Mouse (Mus musculus) heart, postnatal 4 days (tissue): ENCODE results near the gene Iqck. TPM values are rescaled to one million over a fixed set of nuclear protein-coding genes. Genes with fewer than 3 reads are reported as not detected.
A peak's percentile ranks its signal among the peaks of the same experiment; 100 is the strongest.

Source experiments
- DNase-seq: peaks from one replicate; pipeline ENCODE4 v3.0.0; 2021
- total RNA-seq, 2 experiments: library from RNA; stranded (reverse); gene quantifications; 2 replicates each; pipeline ENCODE4 v1.2.3; 2021

Gene Iqck
- total RNA-seq, 2 experiments from 2014 or later: 0.41 to 0.76 TPM

DNA sequence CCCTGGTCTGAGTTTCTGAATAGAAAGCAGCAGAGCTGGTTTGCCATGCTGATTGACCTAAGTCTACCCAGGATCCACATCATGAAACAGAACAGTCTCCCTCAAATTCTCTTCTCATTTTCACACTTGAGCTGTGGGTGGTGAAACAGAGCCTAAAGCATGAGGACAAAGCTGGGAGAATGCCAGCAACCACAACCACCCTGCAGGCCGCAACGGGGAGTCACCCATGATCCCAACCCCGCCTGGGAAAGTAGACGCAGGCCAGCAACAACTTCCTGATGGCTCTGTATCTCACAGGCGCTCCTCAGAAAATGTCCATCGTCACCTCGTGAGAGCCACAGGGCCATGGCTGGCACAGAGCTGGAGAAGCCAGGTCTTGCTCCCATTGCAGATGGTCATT, 4.0 kb upstream of the Iqck start:
- peak; percentile 41 for DNase-seq

GRCm38 (mm10) chr7:118852611-118853010, 2.9 kb upstream of the Iqck start:
- DNase-seq: no peak

DNA sequence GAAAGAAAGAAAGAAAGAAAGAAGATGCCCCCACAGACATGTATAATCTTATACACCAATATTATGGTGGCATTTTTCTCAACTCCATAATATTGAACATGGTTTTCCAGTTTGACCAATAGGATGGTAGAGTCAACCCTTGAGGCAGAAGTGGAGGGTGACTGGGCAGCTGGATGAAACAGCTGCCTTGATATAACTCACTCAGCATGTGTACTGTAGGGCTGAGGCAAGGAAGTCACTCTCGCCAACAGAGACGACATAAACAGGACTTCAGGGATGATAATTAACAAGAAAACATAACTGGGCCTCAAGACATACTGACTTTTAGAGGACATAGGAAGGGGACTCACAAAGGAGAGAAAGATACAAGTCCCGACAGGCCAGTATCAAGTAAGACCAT, 946 bp upstream of the Iqck start:
- DNase-seq: no peak

DNA sequence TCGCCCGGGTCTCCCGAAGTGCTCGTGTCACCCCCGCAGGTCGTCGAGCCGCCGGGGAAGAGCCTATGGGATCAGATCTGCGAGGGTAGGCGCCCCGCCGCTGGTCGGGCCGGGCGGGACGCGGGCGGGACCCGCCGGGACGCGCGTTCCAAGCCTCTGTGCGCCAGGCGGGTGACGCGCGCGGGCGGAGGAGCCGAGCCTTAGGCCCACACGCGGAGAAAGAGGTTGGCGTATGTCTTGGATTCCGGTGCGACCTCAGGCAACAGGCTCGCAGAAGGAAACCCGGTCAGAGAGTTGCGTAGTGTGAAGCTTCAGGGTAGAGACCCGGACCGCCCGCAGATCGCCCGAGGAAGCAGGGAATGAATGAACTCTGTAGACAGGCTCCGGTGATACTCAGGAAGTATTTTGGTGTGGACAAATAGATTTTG, 339 bp downstream of the Iqck start, which contains the start of gene Knop1:
Gene Knop1 (minus strand): TSS at position 378 of the 428 bp plus-strand sequence.
- DNase-seq: no peak

DNA sequence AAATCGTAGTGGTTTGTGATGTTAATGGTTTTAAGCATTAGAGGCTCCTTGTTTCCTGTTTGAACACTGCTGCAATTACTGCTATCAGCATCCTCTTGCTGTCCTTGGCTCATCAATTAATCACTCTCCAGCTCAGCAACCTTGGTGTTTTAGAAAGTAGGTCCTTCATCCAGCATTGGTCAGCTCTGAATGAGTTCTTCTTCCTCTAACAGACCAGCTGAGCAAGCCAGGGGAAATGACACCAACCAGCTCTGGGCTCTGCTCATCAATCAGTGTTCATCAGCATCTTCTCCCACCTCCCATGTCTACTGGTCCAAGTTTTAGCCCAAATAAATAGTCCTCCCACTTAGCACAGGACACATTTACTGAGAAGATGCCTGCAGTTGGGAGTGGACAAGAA, 3.1 kb downstream of the Iqck start:
- no peak for DNase-seq

- no peak for DNase-seq
Measured at GRCm38 (mm10) chr7:118865362-118865761, 9.8 kb downstream of the Iqck start.

- no peak for DNase-seq
Measured at GRCm38 (mm10) chr7:118879466-118880029, 24.0 kb downstream of the Iqck start.

- no peak for DNase-seq
Measured at GRCm38 (mm10) chr7:118883957-118884356, 28.4 kb downstream of the Iqck start.

DNA sequence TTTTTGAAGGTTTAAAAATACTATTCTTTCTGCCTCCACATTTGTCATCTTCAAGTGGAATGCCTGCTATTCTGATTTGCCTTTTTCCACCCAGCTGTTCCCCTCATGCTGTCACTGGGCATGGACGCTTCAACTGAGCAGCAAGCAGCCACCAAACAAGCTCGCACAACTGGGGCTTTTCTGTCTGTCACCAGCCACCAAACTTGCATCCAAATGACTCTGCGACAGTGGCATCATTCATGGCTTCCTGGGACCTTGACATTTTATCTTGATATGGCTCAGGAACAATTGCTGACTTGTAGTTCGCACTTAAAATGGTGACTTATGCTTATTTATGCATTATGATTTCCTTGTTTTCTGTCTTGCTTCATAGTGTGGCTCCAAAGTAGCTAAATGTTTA, 29.4 kb downstream of the Iqck start:
- DNase-seq: no peak

GRCm38 (mm10) chr7:118887303-118888055, 31.9 kb downstream of the Iqck start:
- DNase-seq: no peak

- DNase-seq: peak; percentile 27
Measured at GRCm38 (mm10) chr7:118889046-118889680, 33.6 kb downstream of the Iqck start.

- no peak for DNase-seq
Measured at GRCm38 (mm10) chr7:118895469-118896450, 40.2 kb downstream of the Iqck start.

DNA sequence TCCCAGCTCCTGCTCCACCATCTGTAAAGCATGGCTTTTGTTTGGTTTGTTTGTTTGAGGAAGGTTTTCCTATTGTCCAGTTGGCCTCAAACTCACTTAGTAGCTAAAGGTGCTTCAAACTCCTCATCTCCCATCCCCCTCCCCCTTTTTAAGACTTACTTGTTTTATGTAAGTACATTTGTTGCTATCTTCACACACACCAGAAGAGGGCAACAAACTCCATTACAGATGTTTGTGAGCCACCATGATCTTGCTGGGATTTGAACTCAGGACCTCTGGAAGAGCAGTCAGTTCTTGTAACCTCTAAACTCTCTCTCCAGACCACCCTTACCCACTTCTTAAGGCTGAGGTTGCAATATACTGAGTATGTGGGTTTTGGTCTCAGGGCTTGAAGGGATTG, 42.5 kb downstream of the Iqck start:
- no peak for DNase-seq

GRCm38 (mm10) chr7:118900090-118900489, 44.5 kb downstream of the Iqck start:
- DNase-seq: no peak

- peak; percentile 57 for DNase-seq
Measured at GRCm38 (mm10) chr7:118902944-118903343, 47.4 kb downstream of the Iqck start.

DNA sequence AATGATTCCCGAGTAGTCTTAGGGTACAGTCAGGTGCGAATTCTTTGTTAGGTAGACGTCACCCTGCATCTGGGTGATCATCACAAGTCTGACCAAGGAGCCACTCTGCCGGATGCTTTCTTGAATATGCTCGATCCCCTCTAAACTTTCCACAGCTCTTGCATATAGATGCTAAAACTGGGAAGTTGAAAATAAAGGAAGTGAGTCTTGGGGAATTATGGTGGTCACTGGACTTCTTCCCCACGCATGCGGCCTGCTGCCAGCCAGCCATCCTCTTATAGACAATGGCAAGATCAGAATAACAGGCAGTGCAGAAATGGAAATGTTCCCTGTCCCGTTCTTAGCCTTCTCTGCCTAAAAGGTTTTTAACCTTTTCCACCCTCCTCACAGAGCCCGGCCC, 48.3 kb downstream of the Iqck start:
- DNase-seq: no peak

DNA sequence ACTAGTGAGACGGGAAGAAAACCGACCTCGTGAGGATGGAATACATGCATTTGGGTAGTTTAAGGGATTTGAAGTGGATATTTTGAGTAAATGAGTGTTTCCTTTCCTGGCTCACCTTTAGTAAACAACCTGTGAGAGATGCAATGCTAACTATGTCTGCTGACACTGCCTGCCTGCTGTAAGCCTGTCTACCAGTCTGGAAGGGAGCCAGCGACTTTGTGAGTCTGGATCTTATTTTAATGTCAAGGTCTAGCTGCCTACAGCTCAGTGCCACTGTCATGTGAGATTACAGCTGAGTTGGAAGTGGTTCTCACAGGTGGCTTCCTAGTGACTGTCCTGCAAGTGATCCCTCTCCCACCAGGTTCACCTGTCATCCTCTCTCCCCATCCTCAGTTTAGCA, 49.0 kb downstream of the Iqck start:
- no peak for DNase-seq

GRCm38 (mm10) chr7:118908961-118909515, 53.5 kb downstream of the Iqck start:
- no peak for DNase-seq

GRCm38 (mm10) chr7:118910464-118910863, 54.9 kb downstream of the Iqck start:
- DNase-seq: no peak

DNA sequence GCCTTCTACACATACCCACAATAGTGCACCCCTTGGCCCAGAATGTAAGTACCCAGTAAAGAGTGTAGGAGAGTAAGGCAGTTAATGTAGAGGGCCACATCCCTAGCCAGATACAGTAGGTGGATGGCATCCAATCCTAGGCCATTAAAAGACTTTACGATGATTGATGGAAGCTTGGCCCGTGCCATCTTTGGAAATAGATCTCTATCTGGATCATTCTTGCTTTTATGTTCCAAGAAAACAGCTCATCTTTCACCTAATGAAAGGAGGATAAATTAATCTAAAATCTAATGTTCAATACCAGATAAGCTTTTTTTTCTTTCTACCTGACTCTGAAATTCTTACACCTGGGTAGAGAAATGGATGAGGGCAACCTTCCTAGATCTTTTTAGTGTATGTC, 55.6 kb downstream of the Iqck start:
- no peak for DNase-seq

GRCm38 (mm10) chr7:118911571-118911970, 56.0 kb downstream of the Iqck start:
- DNase-seq: no peak

DNA sequence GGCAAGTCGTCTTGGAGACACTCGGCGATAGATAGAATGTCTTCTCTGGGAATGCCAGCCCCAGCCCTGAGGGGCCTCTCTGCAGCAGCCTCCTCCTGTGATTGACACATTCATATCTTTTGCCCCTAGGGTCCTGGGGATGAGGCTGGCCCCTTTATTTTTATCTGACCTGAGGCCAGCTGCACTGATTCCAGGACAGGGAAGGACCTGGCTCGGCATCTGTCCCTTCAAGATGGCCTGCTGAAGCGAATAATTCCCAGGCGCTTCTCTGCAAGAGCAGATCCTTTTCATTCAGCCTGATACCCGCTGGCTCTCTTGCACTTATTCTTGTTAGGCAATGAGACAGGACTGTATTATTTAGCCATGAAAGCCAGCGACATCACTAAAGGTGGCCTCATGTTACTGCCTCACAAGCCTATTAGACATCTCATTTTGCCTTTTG, 56.5 kb downstream of the Iqck start:
- DNase-seq: no peak
